Mouse (Mus musculus): Measurements from ENCODE around the gene Git2. TPM values are rescaled to one million over a fixed set of nuclear protein-coding genes. Genes with fewer than 3 reads are reported as not detected.

The Git2 gene
- total and polyA plus RNA-seq, 3 experiments, result 24.0 to 71.7 (median 64.9) TPM

- Histone ChIP-seq H3K36me3 (ENCODE audit: control insufficient read depth in 1 of 2, insufficient read depth in 2 of 2, low read length in 2 of 2) (peaks cover 0 to 22% of the 10 kb centered on the region in 2 experiments; a peak in 2 of 4 replicates), H3K9me3 (replicated peaks; ENCODE audit: insufficient read depth, low read length) (no peaks in the 10 kb centered on the region), H3K27me3 (ENCODE audit: control insufficient read depth in 1 of 2, insufficient read depth in 2 of 2, low read length in 2 of 2) (no peaks in the 10 kb centered on the region), H3K4me1 (ENCODE audit: control insufficient read depth in 1 of 2, insufficient read depth in 2 of 2, low read length in 2 of 2) (no peaks in the 10 kb centered on the region), H3K4me3 (ENCODE audit: control insufficient read depth in 1 of 2, insufficient read depth in 1 of 2, low read depth in 2 of 2, low read length in 2 of 2) (no peak overlapping the region), H3K9ac (ENCODE audit: control insufficient read depth, low read depth, low read length, poor library complexity, severe bottlenecking) (no peak overlapping the region), H3K27ac (ENCODE audit: control insufficient read depth, low read depth, low read length) (no peak overlapping the region), H3K79me2 (ENCODE audit: control insufficient read depth, insufficient read depth, low read length, poor library complexity) (no peaks in the 10 kb centered on the region)
- TF ChIP-seq MEF2A (IDR thresholded peaks at IDR 0.05; ENCODE audit: extremely low read depth, insufficient replicate concordance, low read depth, low read length, poor library complexity, severe bottlenecking) (no peak), POLR2AphosphoS5 (IDR thresholded peaks at IDR 0.05; ENCODE audit: borderline replicate concordance, low read depth, low read length) (no peak), ZC3H11A (IDR thresholded peaks at IDR 0.05; ENCODE audit: low read depth, low read length) (no peak), ZKSCAN1 (IDR thresholded peaks at IDR 0.05; ENCODE audit: low read depth, low read length) (no peak), ETS1 (IDR thresholded peaks at IDR 0.05; ENCODE audit: low read depth, low read length) (no peak)
- DNase-seq (ENCODE audit: low read depth, low spot score), result no peak
Observed at GRCm38 (mm10) chr5:114794609-114795008, 19.3 kb upstream of the Git2 start.

GRCm38 (mm10) chr5:114793317-114793716, 18.0 kb upstream of the Git2 start:
- Histone ChIP-seq H3K27me3 (ENCODE audit: control insufficient read depth in 1 of 2, insufficient read depth in 2 of 2, low read length in 2 of 2) (no peaks in the 10 kb centered on the region), H3K9me3 (replicated peaks; ENCODE audit: insufficient read depth, low read length) (no peaks in the 10 kb centered on the region), H3K4me1 (ENCODE audit: control insufficient read depth in 1 of 2, insufficient read depth in 2 of 2, low read length in 2 of 2) (no peaks in the 10 kb centered on the region), H3K79me2 (ENCODE audit: control insufficient read depth, insufficient read depth, low read length, poor library complexity) (peaks cover 2% of the 10 kb centered on the region; the same call in 1 of the 2 replicates), H3K4me3 (ENCODE audit: control insufficient read depth in 1 of 2, insufficient read depth in 1 of 2, low read depth in 2 of 2, low read length in 2 of 2) (no peak overlapping the region), H3K9ac (ENCODE audit: control insufficient read depth, low read depth, low read length, poor library complexity, severe bottlenecking) (no peak overlapping the region), H3K27ac (ENCODE audit: control insufficient read depth, low read depth, low read length) (no peak overlapping the region), H3K36me3 (ENCODE audit: control insufficient read depth in 1 of 2, insufficient read depth in 2 of 2, low read length in 2 of 2) (peaks cover 0 to 22% of the 10 kb centered on the region in 2 experiments; a peak in 2 of 4 replicates)
- no peak for TF ChIP-seq TCF12 (IDR thresholded peaks at IDR 0.05; ENCODE audit: low read depth, low read length)
- no peak for TF ChIP-seq POLR2A (IDR thresholded peaks at IDR 0.05; ENCODE audit: control insufficient read depth in 1 of 2, insufficient read depth in 1 of 2, low read depth in 1 of 2, low read length in 2 of 2, poor library complexity in 1 of 2)
- TF ChIP-seq MAX (IDR thresholded peaks at IDR 0.05; ENCODE audit: low read length), result no peak
- no peak for TF ChIP-seq EP300 (IDR thresholded peaks at IDR 0.05; ENCODE audit: low read depth in 1 of 2, low read length in 2 of 2)
- TF ChIP-seq RAD21 (IDR thresholded peaks at IDR 0.05; ENCODE audit: low read depth, low read length), result no peak
- TF ChIP-seq MYC (IDR thresholded peaks at IDR 0.05; ENCODE audit: low read depth, low read length), result no peak
- no peak for TF ChIP-seq UBTF (IDR thresholded peaks at IDR 0.05; ENCODE audit: borderline replicate concordance, insufficient read depth, low read depth, low read length)
- no peak for DNase-seq (ENCODE audit: low read depth, low spot score)

- Histone ChIP-seq H3K9me3 (replicated peaks; ENCODE audit: insufficient read depth, low read length) (no peaks in the 10 kb centered on the region), H3K36me3 (ENCODE audit: control insufficient read depth in 1 of 2, insufficient read depth in 2 of 2, low read length in 2 of 2) (peaks cover 4 to 43% of the 10 kb centered on the region in 2 experiments), H3K27ac (ENCODE audit: control insufficient read depth, low read depth, low read length) (peak overlapping the region; percentile 99), H3K4me1 (ENCODE audit: control insufficient read depth in 1 of 2, insufficient read depth in 2 of 2, low read length in 2 of 2) (peaks cover 36 to 45% of the 10 kb centered on the region in 2 experiments), H3K9ac (ENCODE audit: control insufficient read depth, low read depth, low read length, poor library complexity, severe bottlenecking) (peak overlapping the region; percentile 78), H3K27me3 (ENCODE audit: control insufficient read depth in 1 of 2, insufficient read depth in 2 of 2, low read length in 2 of 2) (no peaks in the 10 kb centered on the region), H3K79me2 (ENCODE audit: control insufficient read depth, insufficient read depth, low read length, poor library complexity) (peaks cover 41% of the 10 kb centered on the region), H3K4me3 (ENCODE audit: control insufficient read depth in 1 of 2, insufficient read depth in 1 of 2, low read depth in 2 of 2, low read length in 2 of 2) (peak overlapping the region; percentile 33 to 37; a peak in 2 of 4 replicates)
- no peak for TF ChIP-seq GABPA (IDR thresholded peaks at IDR 0.05; ENCODE audit: low read depth, low read length)
- no peak for TF ChIP-seq MAX (IDR thresholded peaks at IDR 0.05; ENCODE audit: low read length)
- TF ChIP-seq TBP (IDR thresholded peaks at IDR 0.05; ENCODE audit: low read depth, low read length), result no peak
- TF ChIP-seq MYC (IDR thresholded peaks at IDR 0.05; ENCODE audit: low read depth, low read length), result no peak
- no peak for TF ChIP-seq ZMIZ1 (IDR thresholded peaks at IDR 0.05; ENCODE audit: low read depth, low read length)
- TF ChIP-seq JUND (IDR thresholded peaks at IDR 0.05; ENCODE audit: low read depth, low read length), result no peak
- TF ChIP-seq MXI1 (IDR thresholded peaks at IDR 0.05; ENCODE audit: low read depth, low read length), result no peak
- TF ChIP-seq POLR2AphosphoS2 (IDR thresholded peaks at IDR 0.05; ENCODE audit: low read length), result no peak
- TF ChIP-seq EP300 (IDR thresholded peaks at IDR 0.05; ENCODE audit: low read depth in 1 of 2, low read length in 2 of 2), result no peak
- no peak for TF ChIP-seq CHD1 (IDR thresholded peaks at IDR 0.05; ENCODE audit: low read depth, low read length)
- TF ChIP-seq USF2 (IDR thresholded peaks at IDR 0.05; ENCODE audit: borderline replicate concordance in 1 of 2, insufficient read depth in 1 of 2, low read depth in 1 of 2, low read length in 2 of 2), result no peak
- DNase-seq (ENCODE audit: low read depth, low spot score), result no peak
Observed at GRCm38 (mm10) chr5:114785196-114785595, 9.9 kb upstream of the Git2 start.
